Mouse (Mus musculus) liver, embryonic 13.5 days (tissue): ENCODE data around the gene Tmtc1. TPM values are rescaled to one million over a fixed set of nuclear protein-coding genes. Genes with fewer than 3 reads are reported as not detected.

Source experiments
- ATAC-seq: fragments of 200-750 bp; cut with Nextera tagmentation; 2 replicates; pipeline ENCODE4 v1.8.0; 2017; ENCODE audit warnings: low read depth, mild to moderate bottlenecking, moderate number of reproducible peaks, moderate library complexity
- DNase-seq: peaks from one replicate; pipeline ENCODE4 v3.0.0; 2022
- H3K27ac ChIP-seq: fragments of 300-500 bp; sonication (generic); 2 replicates; pipeline ENCODE4 v1.5.1; 2015; ENCODE audit warnings: moderate library complexity, mild to moderate bottlenecking, inconsistent platforms
- H3K27me3 ChIP-seq: fragments of 300-500 bp; sonication (generic); 2 replicates; pipeline ENCODE4 v1.6.1; 2015; ENCODE audit warnings: mild to moderate bottlenecking, inconsistent platforms
- H3K36me3 ChIP-seq: fragments of 300-500 bp; sonication (generic); 2 replicates; pipeline ENCODE4 v1.6.1; 2015; ENCODE audit warnings: mild to moderate bottlenecking, inconsistent platforms
- H3K4me1 ChIP-seq: fragments of 300-500 bp; sonication (generic); replicated peaks from 2 replicates; pipeline ENCODE4 v1.6.1; 2015; ENCODE audit warnings: inconsistent platforms
- H3K4me2 ChIP-seq: fragments of 300-500 bp; sonication (generic); 2 replicates; pipeline ENCODE4 v1.6.1; 2015; ENCODE audit warnings: inconsistent platforms, mild to moderate bottlenecking, moderate library complexity
- H3K4me3 ChIP-seq: fragments of 300-500 bp; sonication (generic); replicated peaks from 2 replicates; pipeline ENCODE4 v1.5.1; 2015; ENCODE audit warnings: mild to moderate bottlenecking, inconsistent platforms
- H3K9ac ChIP-seq: fragments of 300-500 bp; sonication (generic); 2 replicates; pipeline ENCODE4 v1.6.1; 2015; ENCODE audit warnings: mild to moderate bottlenecking, inconsistent platforms
- H3K9me3 ChIP-seq: fragments of 300-500 bp; sonication (generic); replicated peaks from 2 replicates; pipeline ENCODE4 v1.6.1; 2016; ENCODE audit warnings: inconsistent platforms
- WGBS: fragments of 180-500 bp; shearing (Covaris S2); methylation state at CpG from one replicate; pipeline ENCODE4 v1.1.7; 2015; ENCODE audit not compliant: insufficient replicate concordance; 5-methylcytosine and 5-hydroxymethylcytosine counted together
- polyA plus RNA-seq: library from polyadenylated mRNA; unstranded; fragments of >200 nt; fragmentation: Nextera tagmentation; extraction: Ambion mirVana; gene quantifications from 2 replicates; pipeline ENCODE4 v1.2.1, GENCODE M21; 2015

Tmtc1 gene
- polyA plus RNA-seq, 1 experiment from 2014 or later: 0.10 TPM

DNA sequence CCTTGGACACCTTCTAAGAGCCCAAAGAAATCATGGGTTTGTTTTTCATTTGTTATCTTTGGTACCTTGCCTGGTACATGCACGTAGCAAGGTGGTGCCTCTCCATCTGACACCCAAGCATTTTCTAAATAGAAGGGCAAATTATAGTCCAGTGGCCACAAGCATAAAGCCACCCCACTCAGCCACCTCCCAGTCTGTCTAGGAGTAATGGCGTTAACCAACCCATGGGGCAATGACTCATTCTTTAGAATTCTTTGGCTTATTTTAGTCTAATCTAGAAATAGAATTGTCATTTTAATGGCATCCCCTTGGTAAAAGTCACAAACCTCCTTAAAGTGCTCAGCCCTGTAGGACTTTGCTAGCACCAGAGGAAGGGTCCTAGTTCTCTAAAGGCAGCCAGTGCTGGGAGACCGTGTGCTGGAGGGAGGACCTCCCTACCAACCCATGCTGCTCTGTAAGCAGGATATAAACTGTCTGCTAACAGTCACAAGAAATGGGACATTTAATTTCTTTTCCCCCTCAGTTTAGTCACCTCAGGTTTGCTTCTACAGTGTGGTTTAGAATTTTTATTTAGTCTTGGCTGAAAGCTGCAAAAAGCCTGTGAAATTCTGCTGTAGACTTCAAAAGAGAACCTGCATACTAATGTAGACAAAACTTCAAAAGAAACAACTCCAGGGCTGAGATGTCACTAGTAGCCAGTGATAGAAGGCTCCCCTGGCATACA is 209.9 kb downstream of the Tmtc1 start:
- H3K9me3 ChIP-seq: no peaks in the 10 kb centered on the region
- WGBS: 51% methylated on average over 3 of the region's 3 CpGs
- H3K4me1 ChIP-seq: no peaks in the 10 kb centered on the region
- DNase-seq: no peak
- no peak for ATAC-seq
- no peak overlapping the region for H3K4me2 ChIP-seq
- H3K9ac ChIP-seq: no peak overlapping the region
- no peaks in the 10 kb centered on the region for H3K36me3 ChIP-seq
- H3K27ac ChIP-seq: no peak overlapping the region
- H3K27me3 ChIP-seq: no peaks in the 10 kb centered on the region
- H3K4me3 ChIP-seq: no peak overlapping the region

DNA sequence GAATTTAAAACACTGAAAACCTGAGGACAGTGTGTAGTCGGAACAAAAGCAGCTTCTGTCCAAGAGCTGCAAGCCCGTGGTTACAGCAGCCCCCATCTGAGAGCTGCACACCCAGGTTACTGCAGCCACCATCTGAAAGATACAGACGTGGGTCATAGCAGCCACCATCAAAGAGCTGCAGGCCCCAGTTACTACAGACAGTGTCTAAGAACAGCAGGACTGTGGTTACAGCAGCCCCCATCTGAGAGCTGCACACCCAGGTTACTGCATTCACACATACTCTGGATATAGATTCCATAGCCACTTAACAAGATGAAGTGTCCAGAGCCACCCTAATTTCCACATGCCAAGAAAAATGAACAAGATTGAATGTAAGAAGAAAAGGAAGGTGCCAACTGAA is 216.6 kb downstream of the Tmtc1 start:
- WGBS: 33% methylated on average over 3 of the region's 3 CpGs
- H3K36me3 ChIP-seq: no peaks in the 10 kb centered on the region

DNA sequence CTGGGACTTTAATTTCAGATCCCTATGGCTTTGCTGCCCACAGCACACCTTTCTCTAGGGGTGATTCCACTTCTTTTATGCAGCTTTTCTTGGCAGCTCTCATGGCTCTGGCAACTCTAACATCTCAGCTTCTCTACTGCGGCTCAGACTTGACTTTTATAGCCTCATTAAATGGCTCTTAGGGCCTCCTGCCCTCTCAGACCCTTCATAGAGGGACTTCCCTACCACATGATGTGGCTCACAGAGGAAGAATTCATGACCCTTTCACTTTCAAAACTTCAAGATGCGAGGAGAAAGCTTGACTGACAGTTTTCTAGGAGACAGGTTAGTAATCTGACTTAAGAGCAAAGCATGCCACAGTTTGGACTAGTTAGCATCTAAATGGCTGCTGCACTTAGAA is 221.5 kb downstream of the Tmtc1 start:
- H3K4me2 ChIP-seq: no peak overlapping the region
- 70% methylated on average over 2 of the region's 2 CpGs for WGBS
- DNase-seq (no peak), ATAC-seq (no peak)
- H3K4me1 ChIP-seq: peaks cover 16% of the 10 kb centered on the region
- no peak overlapping the region for H3K27ac ChIP-seq
- no peaks in the 10 kb centered on the region for H3K36me3 ChIP-seq
- no peaks in the 10 kb centered on the region for H3K27me3 ChIP-seq
- H3K4me3 ChIP-seq: no peak overlapping the region
- no peaks in the 10 kb centered on the region for H3K9me3 ChIP-seq
- H3K9ac ChIP-seq: no peak overlapping the region

More for the DNA sequence above, 216.6 kb downstream of the Tmtc1 start:
- H3K4me2 ChIP-seq: no peak overlapping the region
- H3K9ac ChIP-seq: no peak overlapping the region
- no peaks in the 10 kb centered on the region for H3K9me3 ChIP-seq
- H3K4me3 ChIP-seq: no peak overlapping the region
- H3K27ac ChIP-seq: no peak overlapping the region
- H3K4me1 ChIP-seq: no peaks in the 10 kb centered on the region
- ATAC-seq (no peak), DNase-seq (no peak)
- H3K27me3 ChIP-seq: no peaks in the 10 kb centered on the region

DNA sequence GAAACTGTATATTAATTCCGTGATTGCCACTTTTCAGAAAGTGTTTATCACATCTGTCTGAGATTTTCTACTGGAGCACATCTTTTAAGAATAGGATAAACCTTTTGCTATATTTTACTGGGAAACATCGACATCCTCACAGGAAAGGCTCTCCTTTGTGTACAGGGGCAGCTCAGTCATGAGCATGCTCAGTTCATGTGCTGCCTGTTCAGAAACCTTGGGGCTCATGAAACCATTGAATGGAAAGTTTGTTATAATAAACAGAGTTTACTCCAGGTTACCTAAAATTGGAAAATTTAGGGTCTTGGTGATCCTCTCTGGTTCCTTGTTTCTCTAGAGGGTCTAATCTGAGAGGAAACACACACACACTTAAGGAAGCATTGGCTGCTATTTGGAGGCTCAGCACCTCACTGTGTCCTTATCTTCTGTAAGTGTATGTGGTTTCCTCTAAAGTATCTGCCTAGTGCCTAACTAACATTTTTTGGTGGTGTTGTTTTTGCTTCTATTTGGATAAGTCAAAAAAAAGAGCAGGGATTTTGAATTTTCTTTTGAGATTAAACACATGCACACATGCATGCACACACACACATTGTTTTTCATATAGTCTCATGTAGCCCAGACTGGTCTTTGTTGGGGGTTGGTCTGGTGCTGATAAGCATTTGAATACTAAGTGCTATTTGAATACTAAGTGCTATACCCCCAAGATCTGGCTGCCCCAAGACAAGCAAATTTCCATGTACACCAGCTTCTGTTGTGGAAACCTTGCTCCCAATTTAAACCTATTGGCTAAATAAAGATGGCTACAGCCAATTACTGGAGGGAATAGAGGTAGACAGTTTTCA is 225.7 kb downstream of the Tmtc1 start:
- H3K36me3 ChIP-seq: no peaks in the 10 kb centered on the region
- no peak overlapping the region for H3K4me2 ChIP-seq
- no peaks in the 10 kb centered on the region for H3K27me3 ChIP-seq
- no peak overlapping the region for H3K9ac ChIP-seq
- DNase-seq (no peak), ATAC-seq (peak; percentile 76)
- no peak overlapping the region for H3K4me3 ChIP-seq
- peaks cover 31% of the 10 kb centered on the region for H3K4me1 ChIP-seq
- no peak overlapping the region for H3K27ac ChIP-seq
- WGBS: 33% methylated on average over 2 of the region's 2 CpGs
- H3K9me3 ChIP-seq: no peaks in the 10 kb centered on the region

DNA sequence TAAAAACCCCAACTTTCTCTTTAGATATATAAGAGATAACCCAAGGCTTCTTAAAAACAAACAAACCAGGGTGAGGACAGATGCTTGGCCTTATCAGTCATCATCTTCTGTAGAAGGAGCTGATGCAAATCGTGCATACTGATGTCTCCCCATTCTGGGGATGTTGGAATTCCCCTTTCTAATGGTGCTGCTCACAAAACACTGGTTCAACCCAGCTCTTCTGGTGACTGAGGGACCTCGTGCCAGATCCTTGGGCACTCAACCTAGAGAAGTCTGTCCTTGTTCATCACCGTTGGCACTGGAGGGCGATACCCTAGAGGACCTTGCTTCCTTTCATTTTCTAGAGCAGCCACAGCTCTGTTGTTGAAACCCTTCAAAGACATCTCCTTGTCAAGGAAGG is 227.4 kb downstream of the Tmtc1 start:
- peaks cover 40% of the 10 kb centered on the region for H3K4me1 ChIP-seq
- H3K4me3 ChIP-seq: no peak overlapping the region
- no peak overlapping the region for H3K9ac ChIP-seq
- no peak overlapping the region for H3K4me2 ChIP-seq
- 69% methylated on average over 4 of the region's 4 CpGs for WGBS
- no peak for DNase-seq
- H3K9me3 ChIP-seq: no peaks in the 10 kb centered on the region
- no peak overlapping the region for H3K27ac ChIP-seq
- ATAC-seq: no peak
- no peaks in the 10 kb centered on the region for H3K36me3 ChIP-seq
- no peaks in the 10 kb centered on the region for H3K27me3 ChIP-seq

DNA sequence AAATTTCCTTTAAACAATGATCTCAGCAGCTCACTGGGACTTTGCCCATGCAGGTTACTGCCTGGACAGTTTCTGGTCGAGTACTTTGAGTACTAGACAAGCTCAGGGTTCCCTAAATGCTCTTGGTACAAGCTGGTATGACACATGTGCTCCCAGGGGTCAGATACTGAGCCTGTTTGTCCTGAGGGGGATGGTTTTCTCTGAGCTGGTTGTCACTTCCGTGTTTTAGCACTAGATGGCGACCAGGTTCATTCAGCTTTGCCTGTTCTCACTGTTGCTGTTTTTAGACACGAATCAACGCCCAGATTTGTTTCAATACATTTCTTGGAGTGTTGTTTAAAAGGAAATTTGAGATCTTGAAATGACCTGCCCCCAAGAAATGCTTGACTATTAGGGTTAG is 229.4 kb downstream of the Tmtc1 start:
- no peak overlapping the region for H3K4me2 ChIP-seq
- H3K4me3 ChIP-seq: no peak overlapping the region
- H3K36me3 ChIP-seq: no peaks in the 10 kb centered on the region
- H3K27ac ChIP-seq: no peak overlapping the region
- H3K4me1 ChIP-seq: peaks cover 51% of the 10 kb centered on the region
- no peak overlapping the region for H3K9ac ChIP-seq
- peak; percentile 22 for DNase-seq
- ATAC-seq: no peak
- no peaks in the 10 kb centered on the region for H3K9me3 ChIP-seq
- no peaks in the 10 kb centered on the region for H3K27me3 ChIP-seq
- WGBS: 3% methylated on average over 5 of the region's 5 CpGs

DNA sequence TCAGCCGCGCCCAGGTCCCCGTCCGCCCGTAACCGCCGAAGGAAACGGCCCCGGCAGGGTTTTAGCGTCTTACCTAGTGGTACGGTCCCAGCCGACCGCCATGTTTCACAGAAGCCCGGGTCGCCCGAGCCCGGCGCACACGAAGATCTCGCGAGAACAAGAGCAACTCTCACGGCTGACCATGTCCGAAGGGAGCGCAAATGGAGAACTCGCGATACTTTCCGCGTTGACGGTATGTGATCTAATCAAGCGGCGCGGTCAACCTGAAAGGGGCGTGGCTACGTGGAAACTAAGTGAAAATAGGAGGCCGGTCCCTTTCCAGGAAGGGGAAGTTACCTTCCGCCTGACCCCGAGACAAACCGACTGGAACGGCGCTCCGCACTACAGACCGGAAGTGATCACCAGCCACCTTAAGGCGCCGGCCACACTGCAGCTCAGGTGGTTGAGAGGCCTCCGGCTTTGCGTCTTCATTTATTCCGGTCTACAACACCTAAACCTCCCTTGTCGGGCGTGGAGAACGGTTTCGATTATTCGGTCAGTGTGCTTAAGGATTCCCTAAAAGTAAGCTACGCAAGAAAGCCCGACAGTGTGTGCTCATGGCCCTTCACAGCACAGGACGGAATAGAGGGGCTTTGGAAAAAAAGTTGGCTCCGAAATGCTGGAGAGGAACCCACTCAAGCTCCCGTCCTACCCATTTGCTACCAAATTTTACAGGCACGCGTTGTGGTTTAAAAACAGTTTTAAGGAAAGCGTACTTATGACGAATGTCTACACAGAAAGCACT is 232.1 kb downstream of the Tmtc1 start, which contains the start of gene Ergic2:
Ergic2 (minus strand) TSS at position 478 of the 784 bp plus-strand sequence.
- H3K27ac ChIP-seq: peak within 1 kb of the TSS; percentile 93
- WGBS: 1% methylated on average over 61 of the region's 61 CpGs
- ATAC-seq (peak; percentile 96), DNase-seq (peak; percentile 96)
- peak within 1 kb of the TSS; percentile 91 for H3K4me3 ChIP-seq
- no peaks in the 10 kb centered on the region for H3K9me3 ChIP-seq
- peaks cover 35% of the 10 kb centered on the region for H3K4me1 ChIP-seq
- H3K27me3 ChIP-seq: no peaks in the 10 kb centered on the region
- peak within 1 kb of the TSS; percentile 78 for H3K4me2 ChIP-seq
- peak within 1 kb of the TSS; percentile 96 for H3K9ac ChIP-seq
- H3K36me3 ChIP-seq: no peaks in the 10 kb centered on the region

DNA sequence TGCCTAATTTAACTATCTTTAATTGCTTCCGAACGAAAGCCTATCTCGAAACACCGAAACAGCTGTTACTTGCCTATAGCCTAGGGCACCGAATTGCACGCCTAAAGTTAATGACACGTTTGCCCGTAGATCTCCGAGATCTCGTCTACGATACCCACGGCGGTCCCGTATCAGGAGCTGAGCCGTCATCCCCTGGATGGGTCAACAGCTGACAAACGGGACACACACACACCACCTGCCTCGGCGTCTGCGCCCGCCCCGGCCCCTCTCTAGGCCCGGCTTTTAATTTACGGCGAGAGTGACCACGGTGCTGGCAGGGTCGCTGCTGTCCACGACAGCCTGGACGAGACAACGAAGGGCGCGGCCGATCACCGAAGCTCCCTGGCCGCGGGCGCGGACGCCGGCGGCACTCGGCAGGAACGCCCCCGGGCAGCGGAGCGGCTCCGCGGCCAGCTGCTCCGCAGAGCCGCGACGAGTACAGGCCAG is 232.8 kb downstream of the Tmtc1 start:
- DNase-seq (peak; percentile 48), ATAC-seq (peak; percentile 68)
- Histone ChIP-seq H3K4me2 (peak overlapping the region; percentile 78), H3K27ac (peak overlapping the region; percentile 93), H3K9me3 (no peaks in the 10 kb centered on the region), H3K4me1 (peaks cover 35% of the 10 kb centered on the region), H3K36me3 (peaks cover under 1% of the 10 kb centered on the region; the same call in 1 of the 2 replicates), H3K9ac (peak overlapping the region; percentile 96), H3K4me3 (peak overlapping the region; percentile 91), H3K27me3 (no peaks in the 10 kb centered on the region)
- 1% methylated on average over 51 of the region's 51 CpGs for WGBS

DNA sequence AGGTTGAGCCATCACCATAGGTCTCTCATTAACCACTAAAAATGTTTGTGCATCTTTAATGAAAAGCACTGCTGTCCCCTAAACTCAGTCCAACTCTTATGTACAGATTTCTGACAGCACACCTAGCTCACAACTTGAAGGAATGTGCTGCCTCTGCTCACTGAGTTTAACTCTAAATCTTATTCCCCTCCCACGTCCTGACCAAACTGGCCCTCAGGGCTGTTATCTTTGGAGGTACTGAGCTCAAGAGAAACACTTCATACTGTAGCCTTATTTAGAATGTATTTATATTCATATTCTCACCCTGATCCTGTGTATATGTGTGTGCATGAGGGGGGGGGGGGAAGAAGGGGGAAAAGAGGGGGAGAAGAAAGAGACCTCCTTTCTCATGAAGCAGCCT is 236.7 kb downstream of the Tmtc1 start:
- no peak for DNase-seq
- Histone ChIP-seq H3K9ac (no peak overlapping the region), H3K27me3 (no peaks in the 10 kb centered on the region), H3K4me1 (peaks cover 11% of the 10 kb centered on the region), H3K36me3 (peaks cover 28% of the 10 kb centered on the region), H3K4me3 (no peak overlapping the region), H3K27ac (no peak overlapping the region), H3K4me2 (no peak overlapping the region), H3K9me3 (no peaks in the 10 kb centered on the region)
- 68% methylated on average over 1 of the region's 1 CpGs for WGBS
- ATAC-seq: no peak

DNA sequence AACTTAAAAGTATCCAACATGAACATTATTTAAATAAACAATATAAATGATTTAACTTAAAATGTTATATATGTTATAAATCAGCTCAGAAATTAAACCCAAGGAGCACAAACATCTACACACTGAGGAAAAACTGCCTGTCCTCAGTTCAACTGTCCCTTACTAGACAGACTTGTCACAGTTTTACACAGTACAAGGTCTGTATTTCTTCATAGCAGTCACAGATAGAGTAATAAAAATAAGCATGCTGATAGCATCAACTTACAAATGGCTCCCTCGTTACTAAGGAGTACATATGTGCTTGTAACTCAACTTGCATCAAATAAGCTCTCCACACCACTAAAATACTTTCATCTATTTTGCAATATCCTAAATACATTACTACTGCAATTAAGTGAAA is 239.1 kb downstream of the Tmtc1 start:
- Histone ChIP-seq H3K9ac (no peak overlapping the region), H3K4me2 (no peak overlapping the region), H3K36me3 (peaks cover 46% of the 10 kb centered on the region), H3K27me3 (no peaks in the 10 kb centered on the region), H3K9me3 (no peaks in the 10 kb centered on the region), H3K27ac (no peak overlapping the region), H3K4me3 (no peak overlapping the region), H3K4me1 (peaks cover 2% of the 10 kb centered on the region)
- DNase-seq (no peak), ATAC-seq (no peak)
- WGBS: 93% methylated on average over 1 of the region's 1 CpGs

DNA sequence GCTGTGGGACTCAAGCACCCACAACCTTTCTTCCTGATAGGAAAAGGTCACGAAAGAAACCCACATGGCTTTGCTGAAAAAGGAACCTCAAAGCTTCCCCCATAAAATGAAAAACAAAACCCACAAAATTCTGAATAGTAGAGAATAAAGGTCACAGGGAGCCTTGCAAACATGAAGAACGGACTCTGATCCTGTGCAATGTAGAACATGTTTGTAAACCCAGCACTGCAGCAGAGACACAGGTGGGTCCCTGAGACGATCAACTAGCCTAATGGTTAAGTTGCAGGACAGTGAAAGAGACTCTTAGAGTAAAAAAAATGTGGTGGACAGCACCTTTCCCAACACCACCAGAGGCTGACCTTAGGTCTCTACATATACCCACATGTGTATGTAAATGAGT is 244.5 kb downstream of the Tmtc1 start:
- no peak overlapping the region for H3K9ac ChIP-seq
- H3K4me2 ChIP-seq: no peak overlapping the region
- WGBS: 80% methylated on average over 3 of the region's 3 CpGs
- ATAC-seq (no peak), DNase-seq (no peak)
- H3K27me3 ChIP-seq: no peaks in the 10 kb centered on the region
- no peak overlapping the region for H3K4me3 ChIP-seq
- H3K9me3 ChIP-seq: no peaks in the 10 kb centered on the region
- H3K27ac ChIP-seq: no peak overlapping the region
- H3K4me1 ChIP-seq: no peaks in the 10 kb centered on the region; the same call in 1 of the 2 replicates
- peaks cover 69% of the 10 kb centered on the region for H3K36me3 ChIP-seq
